Mouse (Mus musculus) kidney, postnatal 0 days (tissue): ENCODE measurements at regions not wholly inside any gene's neighbourhood (a gene's known extent, or its start where the extent isn't known, plus 50 kb on each side); places are given as distances from the start of the nearest gene placed in this dataset.
"Not testable (repeated sequence)": the region's sequence is repeated elsewhere in the genome, so short reads cannot be mapped to it uniquely, and the experiment has no call there.

Experiments
- ATAC-seq: fragments of 200-750 bp; cut with Nextera tagmentation; replicated peaks from 2 replicates; pipeline ENCODE4 v1.8.0; 2017; ENCODE audit warnings: low read depth, moderate number of reproducible peaks, moderate TSS enrichment, moderate library complexity; ENCODE audit not compliant: low FRiP score
- DNase-seq: peaks from one replicate; pipeline ENCODE4 v3.0.0-alpha.2; 2016; ENCODE audit warnings: low spot score
- H3K27ac ChIP-seq: fragments of 300-500 bp; sonication (generic); 2 replicates; pipeline ENCODE4 v1.5.1; 2014; ENCODE audit warnings: mild to moderate bottlenecking
- H3K27me3 ChIP-seq: fragments of 300-500 bp; sonication (generic); 2 replicates; pipeline ENCODE4 v1.6.1; 2014; ENCODE audit warnings: low read length, mixed read lengths; ENCODE audit not compliant: insufficient read depth
- H3K36me3 ChIP-seq: fragments of 300-500 bp; sonication (generic); 2 replicates; pipeline ENCODE4 v1.6.1; 2014; ENCODE audit warnings: low read length, mixed read lengths; ENCODE audit not compliant: insufficient read depth
- H3K4me1 ChIP-seq: fragments of 300-500 bp; sonication (generic); replicated peaks from 2 replicates; pipeline ENCODE4 v1.6.1; 2014; ENCODE audit warnings: antibody characterized with exemption, low read length, mixed read lengths; ENCODE audit not compliant: insufficient read depth
- H3K4me2 ChIP-seq: fragments of 300-500 bp; sonication (generic); 2 replicates; pipeline ENCODE4 v1.6.1; 2014; ENCODE audit warnings: mild to moderate bottlenecking, low read length, moderate library complexity, mixed read lengths
- H3K4me3 ChIP-seq: fragments of 300-500 bp; sonication (generic); replicated peaks from 2 replicates; pipeline ENCODE4 v1.5.1; 2014; ENCODE audit warnings: low read depth, low read length
- H3K9ac ChIP-seq: fragments of 300-500 bp; sonication (generic); 2 replicates; pipeline ENCODE4 v1.6.1; 2014; ENCODE audit warnings: low read depth, low read length
- H3K9me3 ChIP-seq: fragments of 300-500 bp; sonication (generic); replicated peaks from 2 replicates; pipeline ENCODE4 v1.6.1; 2016; ENCODE audit warnings: low read length, inconsistent platforms, mixed read lengths
- CTCF ChIP-seq: IDR thresholded peaks from 2 replicates; pipeline ENCODE4 v1.5.1; 2016; ENCODE audit warnings: antibody characterized with exemption, low read depth, mild to moderate bottlenecking, moderate library complexity
- WGBS: fragments of 180-500 bp; shearing (Covaris S2); extraction: QIAGEN DNeasy Blood & Tissue Kit; methylation state at CpG from one replicate; pipeline ENCODE4 v1.1.7; 2014; 5-methylcytosine and 5-hydroxymethylcytosine counted together

- no peak for TF ChIP-seq CTCF
- Histone ChIP-seq H3K27me3 (no peaks in the 10 kb centered on the region), H3K27ac (no peak overlapping the region), H3K9ac (no peak overlapping the region), H3K4me3 (no peak overlapping the region), H3K36me3 (no peaks in the 10 kb centered on the region), H3K9me3 (no peaks in the 10 kb centered on the region), H3K4me1 (no peaks in the 10 kb centered on the region), H3K4me2 (no peak overlapping the region)
- ATAC-seq, result no peak
- DNase-seq, result peak; percentile 62
Measured at GRCm38 (mm10) chrX:77414156-77414555, 96.7 kb upstream of the Tbl1x start.

GRCm38 (mm10) chrX:77417766-77418165 is 93.0 kb upstream of the Tbl1x start:
- H3K9ac ChIP-seq, result no peak overlapping the region
- ATAC-seq (no peak), DNase-seq (no peak)
- peak; percentile 50 for TF ChIP-seq CTCF
- no peaks in the 10 kb centered on the region for H3K36me3 ChIP-seq
- no peak overlapping the region for H3K4me2 ChIP-seq
- no peak overlapping the region for H3K27ac ChIP-seq
- H3K27me3 ChIP-seq, result no peaks in the 10 kb centered on the region
- H3K9me3 ChIP-seq, result no peaks in the 10 kb centered on the region
- no peak overlapping the region for H3K4me3 ChIP-seq
- H3K4me1 ChIP-seq, result no peaks in the 10 kb centered on the region

- ATAC-seq, result no peak
- no peak overlapping the region for H3K27ac ChIP-seq
- H3K4me1 ChIP-seq, result no peaks in the 10 kb centered on the region
- DNase-seq, result peak; percentile 28
- no peak overlapping the region for H3K4me3 ChIP-seq
- 21% methylated on average over 2 of the region's 2 CpGs for WGBS
- no peak overlapping the region for H3K9ac ChIP-seq
- TF ChIP-seq CTCF, result no peak
- no peaks in the 10 kb centered on the region for H3K27me3 ChIP-seq
- no peaks in the 10 kb centered on the region for H3K9me3 ChIP-seq
- no peaks in the 10 kb centered on the region for H3K36me3 ChIP-seq
- no peak overlapping the region for H3K4me2 ChIP-seq
Measured at GRCm38 (mm10) chrX:77422206-77422605, 88.6 kb upstream of the Tbl1x start.

- no peak overlapping the region for H3K27ac ChIP-seq
- no peaks in the 10 kb centered on the region for H3K27me3 ChIP-seq
- 84% methylated on average over 3 of the region's 3 CpGs for WGBS
- H3K9ac ChIP-seq, result no peak overlapping the region
- ATAC-seq, result no peak
- H3K9me3 ChIP-seq, result no peaks in the 10 kb centered on the region
- no peak overlapping the region for H3K4me2 ChIP-seq
- H3K36me3 ChIP-seq, result no peaks in the 10 kb centered on the region
- no peak for TF ChIP-seq CTCF
- H3K4me3 ChIP-seq, result no peak overlapping the region
- no peak for DNase-seq
- H3K4me1 ChIP-seq, result no peaks in the 10 kb centered on the region
Measured at GRCm38 (mm10) chrX:77424792-77425727, 85.8 kb upstream of the Tbl1x start.

- not testable (repeated sequence) for H3K9me3 ChIP-seq, H3K4me3 ChIP-seq, H3K27me3 ChIP-seq, H3K27ac ChIP-seq, ATAC-seq, H3K4me1 ChIP-seq, H3K4me2 ChIP-seq, H3K9ac ChIP-seq, H3K36me3 ChIP-seq, DNase-seq
- 67% methylated on average over 3 of the region's 3 CpGs for WGBS
Measured at GRCm38 (mm10) chrX:77425728-77426102, 85.1 kb upstream of the Tbl1x start.

GRCm38 (mm10) chrX:77426836-77427235 is 84.0 kb upstream of the Tbl1x start:
- H3K27ac ChIP-seq, H3K9me3 ChIP-seq, DNase-seq, H3K4me2 ChIP-seq, H3K27me3 ChIP-seq, H3K4me1 ChIP-seq, H3K4me3 ChIP-seq, ATAC-seq, H3K36me3 ChIP-seq, H3K9ac ChIP-seq: not testable (repeated sequence)
- 89% methylated on average over 6 of the region's 6 CpGs for WGBS
